Mouse (Mus musculus) thymus, adult 2 months (tissue): ENCODE data around the gene Atp5j. TPM values are rescaled to one million over a fixed set of nuclear protein-coding genes. Genes with fewer than 3 reads are reported as not detected.

ENCODE experiments used
- DNase-seq: peaks from one replicate; pipeline ENCODE4 v3.0.0; 2021
- H3K27ac ChIP-seq: fragments of 200-500 bp; 2 replicates; pipeline ENCODE4 v1.5.1; 2012; ENCODE audit warnings: low read length, control low read depth; ENCODE audit not compliant: control insufficient read depth, insufficient read depth
- H3K27me3 ChIP-seq: fragments of 200-500 bp; 2 replicates; pipeline ENCODE4 v1.6.1; 2012; ENCODE audit warnings: mild to moderate bottlenecking, low read length, moderate library complexity, mixed read lengths; ENCODE audit not compliant: control insufficient read depth, insufficient read depth
- H3K36me3 ChIP-seq: fragments of 200-500 bp; 2 replicates; pipeline ENCODE4 v1.6.1; 2012; ENCODE audit warnings: mild to moderate bottlenecking, low read length, moderate library complexity; ENCODE audit not compliant: control insufficient read depth, insufficient read depth
- H3K4me1 ChIP-seq: fragments of 200-500 bp; replicated peaks from 2 replicates; pipeline ENCODE4 v1.6.1; 2012; ENCODE audit warnings: low read length; ENCODE audit not compliant: control insufficient read depth, insufficient read depth
- H3K4me3 ChIP-seq: fragments of 200-500 bp; 2 replicates; pipeline ENCODE4 v1.5.1; 2012; ENCODE audit warnings: mild to moderate bottlenecking, low read length, control low read depth, moderate library complexity; ENCODE audit not compliant: control insufficient read depth, insufficient read depth
- CTCF ChIP-seq: fragments of 200-500 bp; IDR thresholded peaks from 2 replicates; pipeline ENCODE4 v1.5.1; 2012; ENCODE audit warnings: mild to moderate bottlenecking, control low read depth, low read length, moderate library complexity, borderline replicate concordance; ENCODE audit not compliant: control insufficient read depth, poor library complexity, insufficient read depth; ENCODE audit errors: extremely low read depth
- POLR2A ChIP-seq: fragments of 200-500 bp; IDR thresholded peaks from 2 replicates; pipeline ENCODE4 v1.6.1; 2012; ENCODE audit warnings: mild to moderate bottlenecking, low read length, control low read depth, moderate library complexity; ENCODE audit not compliant: control insufficient read depth, poor library complexity, insufficient read depth; ENCODE audit errors: extremely low read depth
- WGBS: fragments of 180-500 bp; shearing (Covaris S2); methylation state at CpG from one replicate; pipeline ENCODE4 v1.1.7; 2018; 5-methylcytosine and 5-hydroxymethylcytosine counted together
- polyA plus RNA-seq: library from polyadenylated mRNA; depleted of rRNA; stranded (reverse); fragments of >200 nt; gene quantifications from 2 replicates; pipeline ENCODE4 v1.2.3, GENCODE M21; 2012

Gene Atp5j
- polyA plus RNA-seq, 1 experiment, result 214 TPM

DNA sequence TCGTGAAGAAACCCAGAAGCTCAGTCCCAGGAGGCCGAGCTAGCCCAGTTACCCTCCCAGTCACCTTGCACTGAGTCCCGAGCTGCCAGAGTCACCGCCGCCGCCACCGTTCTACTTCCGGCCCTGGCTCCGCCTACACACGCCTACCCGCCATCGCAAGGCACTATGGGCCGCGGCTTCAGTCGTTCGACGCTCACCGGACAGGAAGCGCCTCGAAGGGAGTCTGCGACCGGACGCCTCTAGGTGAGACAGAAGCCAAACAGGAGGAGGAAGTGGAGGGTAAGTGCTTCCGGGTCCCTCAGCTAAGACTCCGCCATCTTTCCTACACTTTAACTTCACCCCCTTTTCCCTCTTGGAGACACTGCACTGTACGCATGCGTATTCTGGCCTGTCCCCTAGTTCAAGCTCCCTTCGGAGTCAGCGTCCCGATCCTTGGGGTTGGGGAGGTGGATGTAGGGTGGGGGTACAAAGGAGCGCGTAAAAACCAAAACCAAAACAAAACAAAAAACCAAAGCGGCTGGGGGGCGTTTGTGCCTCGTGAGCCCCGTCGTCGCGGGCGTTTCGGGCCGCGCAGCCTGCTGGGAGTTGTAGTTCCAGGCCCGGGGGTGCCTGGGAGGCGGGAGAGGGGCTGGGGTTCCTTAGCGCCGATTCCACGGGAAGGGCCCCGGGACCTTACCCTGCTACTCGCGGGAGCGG lies 532 bp downstream of the Atp5j start, which contains the start of gene Gabpa:
Gabpa (plus strand) TSS at position 181 of the 696 bp plus-strand sequence.
- H3K27ac ChIP-seq, result peak within 1 kb of the TSS; percentile 87
- H3K27me3 ChIP-seq, result no peaks in the 10 kb centered on the region
- H3K4me3 ChIP-seq, result peak within 1 kb of the TSS; percentile 82
- peak; percentile 52; the same call in 1 of the 2 replicates for TF ChIP-seq POLR2A
- peak; percentile 24; the same call in 1 of the 2 replicates for TF ChIP-seq CTCF
- H3K36me3 ChIP-seq, result peaks cover 23% of the 10 kb centered on the region
- peaks cover 12% of the 10 kb centered on the region for H3K4me1 ChIP-seq
- under 1% methylated on average over 52 of the region's 52 CpGs for WGBS
- DNase-seq, result peak; percentile 91

DNA sequence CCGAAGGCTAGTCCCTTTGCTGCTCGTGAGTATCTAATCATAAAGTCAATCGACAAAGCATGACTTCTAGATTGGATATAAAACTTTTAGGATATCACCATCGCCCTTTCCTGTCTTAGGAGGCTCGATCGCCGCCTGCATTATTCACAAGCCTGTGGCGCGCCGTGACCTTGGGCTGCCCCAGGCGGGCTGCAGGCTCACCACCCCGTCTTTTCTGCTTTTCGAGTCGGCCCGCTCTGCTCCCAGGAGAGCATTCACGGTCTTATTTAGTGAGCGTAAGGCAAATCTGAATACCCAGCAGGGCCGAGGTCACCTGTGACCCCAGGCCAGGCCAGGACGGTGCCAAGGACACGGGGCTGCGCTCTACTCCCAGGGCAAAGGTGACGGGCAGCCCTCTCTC lies 1.1 kb downstream of the Atp5j start:
- DNase-seq, result no peak
- TF ChIP-seq POLR2A (no peak), CTCF (no peak)
- H3K4me1 ChIP-seq, result peaks cover 12% of the 10 kb centered on the region
- 2% methylated on average over 22 of the region's 22 CpGs for WGBS
- no peaks in the 10 kb centered on the region for H3K27me3 ChIP-seq
- H3K36me3 ChIP-seq, result peaks cover 26% of the 10 kb centered on the region
- peak overlapping the region; percentile 82 for H3K4me3 ChIP-seq
- peak overlapping the region; percentile 74 for H3K27ac ChIP-seq

- H3K27me3 ChIP-seq, result no peaks in the 10 kb centered on the region
- DNase-seq, result no peak
- no peak overlapping the region for H3K4me3 ChIP-seq
- 96% methylated on average over 5 of the region's 5 CpGs for WGBS
- TF ChIP-seq POLR2A (no peak), CTCF (no peak)
- peaks cover 12% of the 10 kb centered on the region for H3K4me1 ChIP-seq
- peaks cover 34% of the 10 kb centered on the region for H3K36me3 ChIP-seq
- no peak overlapping the region for H3K27ac ChIP-seq
Measured at GRCm38 (mm10) chr16:84832736-84833135, 2.7 kb downstream of the Atp5j start.

DNA sequence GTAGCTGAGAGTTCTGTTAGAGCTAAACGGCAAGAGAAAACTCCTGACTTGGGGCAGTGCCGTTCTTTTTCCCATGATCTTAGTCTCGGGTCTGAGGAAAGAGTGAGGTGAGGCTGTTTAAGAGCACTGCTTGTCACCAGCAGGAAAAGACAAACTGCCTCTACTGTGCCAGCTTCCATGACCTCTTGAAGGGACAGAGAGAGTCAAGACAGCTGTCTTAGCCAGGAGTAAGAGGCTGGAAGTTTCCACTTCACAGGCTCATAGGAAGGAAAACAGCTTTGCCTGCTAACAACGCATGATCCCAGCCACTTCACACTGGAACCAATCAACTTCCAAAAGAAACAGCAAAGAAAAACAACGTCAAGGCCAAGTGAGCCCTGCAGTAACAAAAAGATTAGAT lies 3.7 kb downstream of the Atp5j start:
- DNase-seq, result no peak
- Histone ChIP-seq H3K4me3 (no peak overlapping the region), H3K4me1 (peaks cover 9% of the 10 kb centered on the region), H3K36me3 (peaks cover 44% of the 10 kb centered on the region), H3K27ac (no peak overlapping the region), H3K27me3 (no peaks in the 10 kb centered on the region)
- TF ChIP-seq POLR2A (no peak), CTCF (no peak)
- WGBS, result 93% methylated on average over 5 of the region's 5 CpGs

- no peak overlapping the region for H3K4me3 ChIP-seq
- H3K27ac ChIP-seq, result no peak overlapping the region
- 72% methylated on average over 6 of the region's 6 CpGs for WGBS
- H3K36me3 ChIP-seq, result peaks cover 58% of the 10 kb centered on the region
- DNase-seq, result no peak
- H3K27me3 ChIP-seq, result no peaks in the 10 kb centered on the region
- no peaks in the 10 kb centered on the region for H3K4me1 ChIP-seq
- TF ChIP-seq CTCF (no peak), POLR2A (no peak)
Measured at GRCm38 (mm10) chr16:84825009-84825408, 10.4 kb downstream of the Atp5j start.

DNA sequence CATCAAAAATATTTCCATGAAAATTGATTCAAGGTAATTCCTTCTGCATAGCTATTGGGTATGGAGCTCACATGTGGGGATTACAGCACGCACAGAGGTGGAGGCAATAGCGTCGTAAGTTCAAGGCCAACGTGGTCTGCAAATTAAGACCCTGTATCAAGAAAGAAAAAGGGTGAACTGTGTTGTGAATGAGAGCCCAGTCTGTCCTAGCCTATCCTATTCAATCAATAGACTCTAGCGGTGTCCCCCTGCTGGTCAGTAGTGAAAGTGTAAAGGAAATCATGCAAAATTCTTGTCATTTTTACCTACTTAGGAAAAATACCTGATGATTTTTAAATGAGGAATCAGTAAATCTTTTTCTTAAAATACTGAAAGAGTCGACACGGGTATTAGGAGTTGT lies 18.0 kb downstream of the Atp5j start:
- Histone ChIP-seq H3K4me1 (no peaks in the 10 kb centered on the region), H3K4me3 (no peak overlapping the region), H3K27me3 (no peaks in the 10 kb centered on the region), H3K36me3 (no peaks in the 10 kb centered on the region), H3K27ac (no peak overlapping the region)
- WGBS, result 37% methylated on average over 7 of the region's 7 CpGs
- peak; percentile 14 for DNase-seq
- TF ChIP-seq CTCF, result no peak
- no peak for TF ChIP-seq POLR2A
